Mouse (Mus musculus) 3134 (cell line): Measurements from ENCODE around the gene Col11a1.

Experiments
- DNase-seq: peaks from one replicate; pipeline ENCODE4 v3.0.0-alpha.2; 2011; ENCODE audit warnings: low spot score; ENCODE audit not compliant: insufficient read length; ENCODE audit errors: extremely low read depth

Col11a1 gene

DNA sequence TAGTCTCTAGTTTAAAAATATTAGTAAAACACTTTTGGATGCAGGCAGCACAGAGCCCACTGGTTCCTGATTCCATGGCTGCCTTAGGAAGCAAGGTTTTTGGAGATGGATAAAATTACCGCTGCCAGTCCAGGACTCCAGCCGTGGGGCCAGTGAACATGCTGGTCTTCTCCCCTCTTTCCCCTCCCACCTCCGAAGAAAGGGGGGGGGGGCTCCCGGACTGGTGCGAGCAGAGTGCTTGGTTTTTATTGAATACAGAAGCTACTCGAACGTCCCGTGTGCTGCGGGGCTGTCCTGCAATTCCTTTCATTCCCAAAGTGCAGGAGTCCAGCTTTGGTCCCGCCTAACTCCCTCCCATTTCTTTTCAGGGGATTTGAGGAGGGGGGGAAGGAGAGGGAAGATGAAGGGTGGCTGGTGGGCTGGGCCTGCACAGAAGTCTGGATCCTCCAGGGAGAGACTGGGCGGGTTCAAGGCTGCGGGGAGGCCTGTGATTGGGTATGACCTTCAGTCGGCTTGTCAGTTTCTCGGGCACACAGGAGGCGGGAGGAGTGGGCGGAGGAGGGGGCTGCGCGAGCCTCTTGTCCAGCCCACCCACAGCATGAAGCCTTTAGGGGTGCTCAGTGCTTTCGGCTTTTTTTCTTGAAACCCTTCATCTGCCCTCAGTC lies at the start of gene Col11a1:
Col11a1 (plus strand) TSS at position 570 of the 665 bp plus-strand sequence.
- DNase-seq = no peak

DNA sequence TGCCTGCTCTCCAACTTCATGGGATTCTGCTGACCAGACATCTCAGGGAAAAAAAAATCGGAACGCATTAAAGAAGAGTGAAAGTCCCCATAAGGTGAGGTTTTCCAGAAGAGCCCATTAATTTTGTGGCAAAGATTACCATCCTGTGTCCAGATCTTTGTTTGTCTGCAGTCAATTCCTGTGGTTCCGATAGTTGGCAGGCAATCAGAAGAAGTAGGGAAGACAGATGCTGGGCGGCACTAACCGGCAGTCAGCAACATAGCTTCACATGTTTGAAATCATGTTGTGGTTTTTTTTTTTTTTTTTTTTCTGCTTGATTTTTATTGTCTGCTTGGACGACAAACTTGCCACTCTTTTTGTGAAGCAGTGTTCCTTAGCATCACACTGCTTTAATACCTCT lies 39.4 kb upstream of the Col11a1 start:
- no peak for DNase-seq

DNA sequence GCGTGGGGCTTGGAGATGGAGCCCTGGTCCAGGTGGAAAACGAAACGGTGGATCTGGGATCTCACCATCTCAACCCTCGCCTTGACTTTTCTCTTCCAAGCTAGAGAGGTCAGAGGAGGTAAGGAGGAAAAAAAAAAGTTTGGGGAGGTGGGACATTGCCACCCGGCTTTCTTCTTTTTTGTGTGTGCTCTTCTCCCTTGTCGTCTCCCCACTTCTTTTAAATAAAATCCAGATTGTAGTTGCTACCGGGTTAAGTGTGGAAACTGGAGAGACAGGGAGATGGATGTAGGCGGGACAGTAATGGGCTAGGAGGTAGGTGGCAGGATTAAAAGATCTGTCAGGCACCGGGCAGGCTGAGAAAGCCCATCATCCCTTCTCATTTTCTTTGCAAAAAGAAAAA lies 546 bp downstream of the Col11a1 start:
- no peak for DNase-seq

DNA sequence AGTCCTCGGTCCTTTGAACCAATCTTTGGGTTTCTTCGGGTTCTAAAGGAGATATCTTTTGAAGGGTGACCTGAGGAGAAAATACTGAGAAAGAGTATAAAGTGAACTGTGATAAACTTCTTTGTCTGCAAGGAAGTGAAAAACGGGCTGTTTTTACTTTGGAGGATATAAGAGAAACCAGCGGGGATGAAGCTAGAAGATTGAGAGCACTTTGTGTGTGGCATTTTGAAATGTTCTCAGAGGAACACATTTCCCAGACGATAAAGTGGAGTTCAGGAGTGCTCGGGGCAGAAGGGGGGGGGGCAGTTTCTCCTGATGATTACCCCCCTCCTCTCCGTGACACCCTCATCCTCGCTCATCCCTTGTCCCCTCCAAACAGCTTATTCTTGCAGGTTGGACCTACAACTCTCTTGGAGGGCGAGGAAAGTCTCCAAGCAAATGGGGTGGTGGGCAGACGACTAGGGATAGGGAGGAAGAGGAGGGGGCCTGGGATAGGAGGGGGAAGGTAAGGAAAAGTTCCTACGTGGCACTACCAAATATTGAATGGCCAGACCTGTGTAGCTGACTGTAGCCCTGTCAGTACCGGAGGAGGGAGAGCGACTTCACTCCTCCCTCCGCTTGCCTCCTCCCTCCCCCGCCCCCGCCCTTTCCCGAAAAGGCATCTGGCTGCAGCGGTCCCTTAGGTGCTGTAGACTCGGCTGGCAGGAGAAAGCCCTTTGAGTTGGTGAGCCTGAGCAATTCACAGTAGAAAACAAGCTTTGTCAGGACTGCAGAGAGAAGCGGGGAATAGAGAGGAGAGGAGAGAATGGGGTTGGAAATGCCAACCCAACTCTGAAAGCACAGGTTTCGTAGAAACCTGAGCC lies 1.2 kb downstream of the Col11a1 start:
- no peak for DNase-seq

GRCm38 (mm10) chr3:114032333-114032732 lies 2.0 kb downstream of the Col11a1 start:
- DNase-seq = no peak

DNA sequence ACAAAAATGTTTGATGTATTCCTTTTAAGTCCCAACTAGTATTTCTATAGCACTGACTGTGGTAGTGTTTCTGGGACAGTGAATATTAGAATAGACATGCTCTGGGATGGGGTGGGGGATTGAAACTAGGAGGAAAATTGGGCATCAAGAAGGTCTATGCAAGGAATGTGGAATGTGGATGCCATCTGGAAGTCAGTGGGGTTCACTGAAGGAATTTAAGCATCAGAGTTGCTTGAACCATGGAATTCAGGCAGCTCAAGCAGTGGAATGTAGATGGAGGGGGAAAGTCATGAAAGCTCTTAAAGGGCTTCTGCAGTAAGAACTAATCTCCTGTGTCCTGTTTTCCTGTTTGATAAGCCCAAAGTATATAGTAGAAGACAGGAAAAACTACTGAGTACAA lies 22.1 kb downstream of the Col11a1 start:
- DNase-seq = no peak

DNA sequence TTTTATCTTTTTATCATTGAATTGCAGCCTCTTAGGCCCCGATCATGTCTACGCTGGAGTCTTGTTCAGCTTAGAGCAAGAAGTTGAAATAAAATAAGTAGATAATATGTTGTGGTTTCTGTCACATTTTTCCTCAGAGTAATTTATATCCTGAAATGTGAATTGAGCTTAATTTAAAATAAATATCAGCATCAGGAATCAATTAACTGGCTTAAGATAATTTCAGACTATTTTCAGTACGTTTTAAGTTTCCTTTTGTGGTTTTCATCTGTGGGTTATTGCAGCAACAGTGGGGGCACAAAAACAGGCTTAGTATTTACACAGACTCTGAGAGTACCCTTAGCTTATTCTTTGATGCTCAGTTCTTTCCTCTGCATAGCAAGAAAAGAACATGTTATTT lies 23.2 kb downstream of the Col11a1 start:
- DNase-seq = no peak

DNA sequence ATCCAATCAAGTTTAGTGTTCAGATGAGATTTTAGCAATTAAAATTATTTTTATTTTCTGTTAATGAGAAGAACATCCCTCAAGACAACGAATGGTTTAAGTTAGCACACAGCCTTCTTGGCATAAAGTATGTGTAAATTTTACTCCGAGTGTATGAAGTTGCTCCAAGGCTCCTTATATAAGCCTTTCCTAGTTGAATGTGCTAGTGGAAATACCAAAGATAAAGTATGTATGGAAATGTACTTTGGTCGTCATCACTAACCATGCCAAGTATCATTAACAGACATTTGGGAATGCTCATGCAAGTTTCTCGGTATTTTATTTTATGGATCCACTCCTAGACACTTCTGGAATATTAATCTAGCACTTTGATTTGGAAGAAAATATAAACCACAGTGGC lies 34.8 kb downstream of the Col11a1 start:
- no peak for DNase-seq

DNA sequence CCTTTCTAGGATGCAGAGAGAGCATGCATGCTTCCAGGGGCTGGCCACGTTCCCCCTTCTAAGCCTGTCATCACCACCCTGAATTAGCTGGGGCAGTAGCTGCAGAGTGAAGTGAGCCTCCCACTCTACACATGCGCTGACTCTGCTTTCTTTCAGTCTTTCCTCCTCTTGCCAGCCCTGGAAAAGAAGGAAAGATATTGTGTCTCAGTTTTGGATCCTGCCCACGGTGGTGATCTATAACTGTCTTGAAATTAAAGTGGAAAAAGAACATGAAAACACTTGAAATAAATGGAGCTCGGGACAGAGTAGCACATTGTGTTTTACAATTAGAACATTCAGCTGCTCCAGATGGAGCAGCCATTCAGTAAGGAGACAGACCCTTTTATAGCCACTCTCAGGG lies 35.2 kb downstream of the Col11a1 start:
- no peak for DNase-seq

DNA sequence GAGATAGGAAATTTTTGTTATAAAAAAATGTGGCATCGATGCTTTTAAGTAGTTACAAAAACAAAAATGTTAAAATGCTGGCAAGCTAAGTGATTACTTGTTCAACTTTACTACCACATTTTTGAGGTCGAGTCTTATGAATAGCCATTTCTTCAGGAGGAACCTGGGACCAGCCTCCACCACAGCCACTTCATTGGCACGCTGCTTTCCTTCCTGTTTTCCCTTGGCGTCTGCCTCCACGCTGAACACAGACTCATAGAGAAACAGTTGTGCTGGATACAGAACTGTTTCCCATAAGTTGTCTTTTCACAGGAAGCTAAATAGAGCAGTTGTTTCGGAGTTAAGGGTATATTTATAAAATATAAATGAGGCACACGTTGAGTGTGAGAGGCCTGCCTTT lies 69.0 kb downstream of the Col11a1 start:
- DNase-seq = no peak

DNA sequence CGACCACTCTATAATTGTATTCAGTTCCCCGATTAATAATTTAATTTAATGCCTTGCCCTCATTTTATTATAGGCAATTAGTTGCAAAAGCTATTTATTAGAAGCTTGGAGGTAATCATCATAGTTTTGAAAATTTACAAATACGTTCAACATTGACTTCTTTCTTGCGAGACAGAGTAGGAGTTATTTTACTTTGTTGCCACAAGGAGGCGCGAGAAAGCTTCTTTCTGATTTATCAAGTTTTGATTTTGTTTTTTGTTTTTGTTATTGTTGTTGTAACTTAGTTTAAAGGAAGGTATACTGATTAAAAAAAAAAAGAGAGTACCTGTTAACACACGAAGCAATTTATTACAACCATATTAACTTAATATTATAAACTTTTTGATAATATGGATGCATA lies 76.8 kb downstream of the Col11a1 start:
- no peak for DNase-seq

DNA sequence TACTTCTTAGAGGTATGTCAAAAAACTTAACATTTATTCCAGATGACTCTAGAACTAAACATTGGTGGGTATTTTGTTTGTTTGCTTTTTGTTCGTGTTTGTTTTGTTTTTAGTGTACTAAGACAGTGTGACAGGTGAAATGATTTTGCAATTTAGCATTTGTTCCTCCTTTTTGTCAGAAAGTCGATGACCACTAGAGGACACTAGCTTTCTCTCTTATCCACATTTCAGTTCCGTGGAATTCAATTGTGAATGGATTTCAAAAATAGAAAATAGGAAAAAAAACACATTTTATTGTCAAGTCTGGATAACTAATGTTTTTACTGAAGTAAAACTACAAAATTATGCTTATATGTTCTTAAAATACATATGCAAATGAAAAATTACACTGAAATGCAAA lies 116.8 kb downstream of the Col11a1 start:
- DNase-seq = no peak

GRCm38 (mm10) chr3:114197964-114198750 lies 167.8 kb downstream of the Col11a1 start:
- DNase-seq = no peak

GRCm38 (mm10) chr3:114212255-114212654 lies 181.9 kb downstream of the Col11a1 start:
- DNase-seq = no peak

DNA sequence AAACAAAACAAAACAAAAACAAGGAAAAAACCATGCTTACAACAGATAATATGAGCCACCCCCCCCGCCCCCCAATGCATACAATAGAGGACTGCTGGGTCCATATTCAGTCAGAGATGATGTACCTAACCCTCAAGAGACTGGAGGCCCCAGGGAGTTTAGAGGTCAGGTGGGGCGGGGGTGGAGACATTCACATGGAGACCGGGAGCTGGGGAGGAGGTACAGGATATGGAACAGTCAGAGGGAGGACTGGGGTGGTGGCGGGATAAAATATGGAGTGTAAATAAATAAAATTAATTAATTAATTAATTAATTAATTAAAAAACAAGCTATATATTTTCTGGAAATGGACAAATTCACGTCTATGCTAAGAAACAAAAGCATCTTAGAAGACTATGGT lies 185.8 kb downstream of the Col11a1 start:
- DNase-seq = no peak

GRCm38 (mm10) chr3:114229501-114229900 lies 199.2 kb downstream of the Col11a1 start:
- DNase-seq = no peak
